Mouse (Mus musculus): ENCODE measurements around the gene Arrdc2. TPM values are rescaled to one million over a fixed set of nuclear protein-coding genes. Genes with fewer than 3 reads are reported as not detected.

Gene Arrdc2
- polyA plus RNA-seq, 1 experiment from 2014 or later: 8.0 TPM

DNA sequence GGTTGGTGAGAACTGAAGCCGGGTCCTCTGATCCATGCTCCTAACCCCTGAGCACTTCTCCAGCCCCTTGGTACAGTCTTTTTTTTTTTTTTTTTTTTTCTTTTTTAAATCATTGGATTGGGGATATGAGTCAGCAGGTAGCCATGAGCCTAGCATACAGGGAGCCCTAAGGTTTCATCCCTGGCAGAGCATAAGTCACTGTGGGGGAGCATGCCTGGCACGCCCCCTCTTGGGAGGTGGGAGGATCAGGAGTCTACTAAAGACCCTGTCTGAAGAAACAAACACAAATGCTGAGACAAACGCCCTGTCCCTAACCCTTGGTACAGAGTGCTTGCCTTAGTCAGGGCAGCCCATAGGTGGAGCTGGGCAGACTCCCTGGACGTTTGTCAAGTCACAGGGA lies 27.5 kb downstream of the Arrdc2 start:
- 45% methylated on average over 4 of the region's 4 CpGs for WGBS
- H3K4me2 ChIP-seq: no peak overlapping the region
- no peaks in the 10 kb centered on the region for H3K9me3 ChIP-seq
- no peak overlapping the region for H3K4me3 ChIP-seq
- peaks cover 5% of the 10 kb centered on the region for H3K4me1 ChIP-seq (replicated peaks)
- H3K27me3 ChIP-seq: peaks cover 10% of the 10 kb centered on the region
- H3K27ac ChIP-seq (replicated peaks): no peak overlapping the region
- H3K9ac ChIP-seq: no peak overlapping the region
- no peak for ATAC-seq (ENCODE audit: low FRiP score, low read depth)
- H3K36me3 ChIP-seq: no peaks in the 10 kb centered on the region

DNA sequence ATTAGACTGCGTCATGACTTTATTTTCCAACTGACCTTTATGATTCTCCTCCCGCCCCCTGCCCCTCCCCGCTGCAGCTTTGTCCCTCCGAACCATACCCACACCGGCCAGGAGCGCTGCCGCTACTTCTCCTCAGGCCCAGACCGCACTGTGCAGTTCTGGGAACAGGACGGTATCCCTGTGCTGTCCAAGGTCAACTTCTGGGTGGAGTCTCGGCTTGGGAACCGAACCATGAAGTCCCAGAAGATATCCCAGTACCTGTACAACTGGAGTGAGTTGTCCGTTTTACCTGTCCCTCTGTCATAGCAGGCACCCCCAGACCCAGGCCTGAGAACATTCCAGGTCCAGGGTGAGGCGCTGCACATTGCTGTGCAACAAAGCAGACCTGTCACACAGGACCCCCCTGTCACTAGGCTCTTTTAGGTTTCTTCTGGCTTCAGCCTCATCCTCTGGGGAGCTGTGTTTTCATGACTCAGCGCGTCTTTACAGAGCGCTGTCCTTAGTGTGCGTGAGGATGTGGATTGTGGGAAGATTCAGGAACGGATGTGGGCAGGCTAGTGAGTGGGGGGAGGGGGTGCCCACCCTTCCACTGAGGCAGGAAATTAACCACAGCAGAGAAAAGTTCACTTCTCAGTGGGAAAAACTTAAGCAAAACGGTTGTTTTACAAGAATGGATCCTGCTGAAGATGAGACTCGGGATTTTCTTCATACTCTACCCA lies 28.4 kb downstream of the Arrdc2 start:
- Histone ChIP-seq H3K9ac (no peak overlapping the region), H3K27me3 (peaks cover 8% of the 10 kb centered on the region; the same call in 1 of the 2 replicates), H3K9me3 (no peaks in the 10 kb centered on the region), H3K4me2 (no peak overlapping the region), H3K4me1 (replicated peaks) (no peaks in the 10 kb centered on the region), H3K4me3 (no peak overlapping the region), H3K36me3 (no peaks in the 10 kb centered on the region), H3K27ac (replicated peaks) (no peak overlapping the region)
- no peak for ATAC-seq (ENCODE audit: low FRiP score, low read depth)
- 78% methylated on average over 20 of the region's 20 CpGs for WGBS

DNA sequence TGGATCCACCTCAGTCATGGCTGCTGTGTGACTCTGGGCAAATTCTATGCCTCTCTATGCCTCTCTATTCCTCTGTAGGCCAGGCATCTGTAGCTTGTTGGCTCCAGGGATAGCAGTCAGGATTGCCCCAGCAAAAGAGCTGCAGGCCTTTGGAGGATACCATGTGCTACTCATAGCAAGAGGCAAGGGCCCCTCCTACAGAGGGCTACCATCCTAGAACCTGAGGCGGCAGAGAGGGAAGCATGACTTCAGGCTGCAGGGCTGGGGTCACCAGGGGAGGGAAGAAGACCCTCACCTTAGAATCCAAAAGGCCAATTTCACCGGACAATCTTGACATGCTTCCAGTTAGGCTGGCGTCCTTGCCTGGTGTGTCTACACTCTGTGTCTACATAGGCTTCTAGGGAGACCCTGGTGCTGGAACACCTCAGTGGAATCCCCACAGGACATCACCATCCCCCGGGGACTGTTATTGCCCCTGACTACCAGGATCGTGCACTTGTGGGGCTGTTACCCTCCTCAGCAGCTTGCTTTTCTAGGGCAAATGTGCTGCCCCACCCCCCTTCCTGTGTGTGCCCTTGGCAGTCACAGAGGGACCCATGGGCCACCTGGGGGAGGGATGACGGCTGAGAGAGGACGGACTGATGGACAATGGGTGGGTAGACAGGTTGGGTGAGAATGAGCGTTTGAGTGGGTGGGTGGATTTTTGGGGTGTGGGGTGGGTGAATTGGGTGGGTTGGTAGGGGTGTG lies 30.4 kb downstream of the Arrdc2 start:
- ATAC-seq (ENCODE audit: low FRiP score, low read depth): no peak
- Histone ChIP-seq H3K27ac (replicated peaks) (no peak overlapping the region), H3K4me1 (replicated peaks) (peaks cover 8% of the 10 kb centered on the region), H3K4me2 (no peak overlapping the region), H3K4me3 (no peak overlapping the region), H3K36me3 (no peaks in the 10 kb centered on the region), H3K9me3 (no peaks in the 10 kb centered on the region), H3K9ac (no peak overlapping the region), H3K27me3 (peaks cover 19% of the 10 kb centered on the region)
- 84% methylated on average over 8 of the region's 8 CpGs for WGBS

DNA sequence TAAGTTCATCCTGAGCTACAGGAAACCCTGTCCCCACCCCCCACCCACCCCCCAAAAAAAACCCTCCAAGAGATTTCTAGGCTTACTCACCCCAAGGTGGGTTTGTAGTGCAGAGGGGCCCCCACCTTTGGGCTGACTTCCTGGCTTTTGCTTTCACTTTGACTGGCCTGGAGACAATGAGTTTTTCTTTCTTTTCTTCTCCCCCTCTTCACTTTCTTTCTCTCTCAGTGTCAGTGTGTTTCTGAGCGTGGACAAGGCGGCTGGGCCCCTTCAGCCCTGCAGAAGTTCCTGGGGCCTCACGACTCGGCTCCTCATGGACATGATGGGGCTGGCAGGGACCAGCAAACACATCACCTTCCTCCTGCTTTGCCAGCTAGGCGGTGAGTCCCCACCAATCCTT lies 31.3 kb downstream of the Arrdc2 start, which contains the start of gene Il12rb1:
Gene Il12rb1, plus strand, starts transcription at position 211 of the 400 bp plus-strand sequence.
- H3K4me2 ChIP-seq: no peak within 1 kb of the TSS
- H3K4me1 ChIP-seq (replicated peaks): peaks cover 15% of the 10 kb centered on the region
- no peaks in the 10 kb centered on the region for H3K9me3 ChIP-seq
- peaks cover 27% of the 10 kb centered on the region for H3K27me3 ChIP-seq
- no peak within 1 kb of the TSS for H3K4me3 ChIP-seq
- H3K9ac ChIP-seq: no peak within 1 kb of the TSS
- 62% methylated on average over 5 of the region's 5 CpGs for WGBS
- ATAC-seq (ENCODE audit: low FRiP score, low read depth): no peak
- no peak within 1 kb of the TSS for H3K27ac ChIP-seq (replicated peaks)
- H3K36me3 ChIP-seq: no peaks in the 10 kb centered on the region

DNA sequence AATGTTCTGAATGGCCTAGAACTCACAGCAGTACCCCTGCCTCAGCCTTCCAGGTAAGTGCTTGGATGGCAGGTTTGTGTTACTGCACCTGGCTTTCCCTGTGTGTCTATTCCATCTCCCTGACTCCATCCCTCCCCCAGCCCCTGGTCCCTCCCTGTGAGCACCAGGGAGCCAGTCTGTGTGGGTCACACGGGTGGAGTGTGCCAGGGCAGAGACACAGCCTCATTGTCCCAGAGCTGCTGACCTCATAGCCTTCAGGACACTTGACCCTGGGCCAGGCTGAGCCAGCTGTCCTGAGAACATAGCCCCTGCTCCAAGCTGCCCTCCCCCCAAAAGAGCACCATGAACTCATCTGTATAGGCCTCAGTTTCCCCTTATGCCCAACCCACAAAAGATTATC lies 32.2 kb downstream of the Arrdc2 start:
- WGBS: 35% methylated on average over 1 of the region's 1 CpGs
- Histone ChIP-seq H3K9ac (no peak overlapping the region), H3K4me1 (replicated peaks) (peaks cover 15% of the 10 kb centered on the region), H3K4me3 (no peak overlapping the region), H3K9me3 (no peaks in the 10 kb centered on the region), H3K36me3 (no peaks in the 10 kb centered on the region), H3K4me2 (no peak overlapping the region), H3K27ac (replicated peaks) (no peak overlapping the region), H3K27me3 (peaks cover 37% of the 10 kb centered on the region)
- ATAC-seq (ENCODE audit: low FRiP score, low read depth): no peak

DNA sequence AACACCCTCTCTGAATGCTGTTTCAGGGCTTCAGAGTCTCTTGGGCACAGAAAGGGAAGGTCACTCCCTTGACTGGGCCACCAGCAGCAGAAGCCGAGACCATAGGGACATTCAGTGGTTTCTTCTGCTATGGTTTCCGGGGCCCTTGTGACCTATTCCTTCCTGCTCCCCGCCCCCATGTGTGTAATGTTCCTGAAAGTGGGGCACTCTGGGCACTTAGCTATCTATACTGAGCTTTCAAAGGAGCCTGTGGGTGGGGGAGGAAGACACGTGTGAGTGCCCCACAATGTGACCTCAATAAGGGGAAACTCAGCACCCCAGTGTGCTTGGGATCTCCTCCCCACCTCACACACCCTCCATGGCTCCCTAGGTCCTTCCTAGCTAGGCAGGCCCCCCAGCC lies 33.0 kb downstream of the Arrdc2 start:
- Histone ChIP-seq H3K9me3 (no peaks in the 10 kb centered on the region), H3K4me2 (no peak overlapping the region), H3K9ac (no peak overlapping the region), H3K4me3 (no peak overlapping the region), H3K36me3 (no peaks in the 10 kb centered on the region), H3K27ac (replicated peaks) (no peak overlapping the region), H3K4me1 (replicated peaks) (peaks cover 15% of the 10 kb centered on the region), H3K27me3 (peaks cover 43% of the 10 kb centered on the region)
- no peak for ATAC-seq (ENCODE audit: low FRiP score, low read depth)
- WGBS: 72% methylated on average over 4 of the region's 4 CpGs

DNA sequence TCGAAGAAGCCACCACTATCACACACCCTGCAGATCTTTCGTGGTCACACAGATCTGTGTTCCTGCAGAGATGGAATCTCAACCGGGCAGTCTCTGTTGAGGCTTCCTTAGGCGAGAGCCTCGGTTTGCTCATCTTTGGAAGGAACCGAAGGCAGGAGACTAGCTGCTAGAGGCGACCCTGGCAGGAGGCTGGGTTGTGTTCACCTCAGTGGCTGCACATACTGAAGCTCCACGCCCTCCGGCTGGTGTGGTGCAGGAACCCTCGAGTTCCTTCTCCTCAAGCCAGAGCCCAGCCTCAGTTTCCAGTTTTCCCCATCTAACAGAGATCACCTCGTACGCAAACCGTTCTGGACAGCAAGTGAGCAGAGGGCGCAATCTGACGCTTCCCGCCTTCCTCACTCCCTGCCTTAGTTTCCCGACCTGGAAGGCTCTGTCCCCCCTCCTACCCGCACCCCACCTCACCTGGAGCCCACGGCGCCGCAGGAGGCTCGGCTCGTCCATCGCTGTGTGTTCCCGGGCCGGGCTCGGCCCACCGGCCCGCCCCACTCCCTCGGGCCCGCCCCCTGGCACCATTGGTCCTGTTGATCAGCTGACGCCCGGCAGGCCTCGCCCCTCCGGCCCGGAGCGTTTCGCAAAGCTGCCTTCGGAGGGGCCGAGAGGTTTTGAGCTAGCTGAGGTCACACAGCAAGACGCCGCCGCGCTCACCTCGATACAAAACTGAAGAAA lies 34.9 kb downstream of the Arrdc2 start, which contains the start of gene Mast3:
Gene Mast3, minus strand, starts transcription at position 574 of the 726 bp plus-strand sequence.
- Histone ChIP-seq H3K4me1 (replicated peaks) (peaks cover 18% of the 10 kb centered on the region), H3K36me3 (no peaks in the 10 kb centered on the region), H3K27me3 (peaks cover 45% of the 10 kb centered on the region), H3K4me2 (peak within 1 kb of the TSS; percentile 89), H3K9me3 (no peaks in the 10 kb centered on the region), H3K27ac (replicated peaks) (no peak within 1 kb of the TSS), H3K9ac (peak within 1 kb of the TSS; percentile 40), H3K4me3 (peak within 1 kb of the TSS; percentile 54)
- under 1% methylated on average over 45 of the region's 45 CpGs for WGBS
- peak; percentile 84 for ATAC-seq (ENCODE audit: low FRiP score, low read depth)

DNA sequence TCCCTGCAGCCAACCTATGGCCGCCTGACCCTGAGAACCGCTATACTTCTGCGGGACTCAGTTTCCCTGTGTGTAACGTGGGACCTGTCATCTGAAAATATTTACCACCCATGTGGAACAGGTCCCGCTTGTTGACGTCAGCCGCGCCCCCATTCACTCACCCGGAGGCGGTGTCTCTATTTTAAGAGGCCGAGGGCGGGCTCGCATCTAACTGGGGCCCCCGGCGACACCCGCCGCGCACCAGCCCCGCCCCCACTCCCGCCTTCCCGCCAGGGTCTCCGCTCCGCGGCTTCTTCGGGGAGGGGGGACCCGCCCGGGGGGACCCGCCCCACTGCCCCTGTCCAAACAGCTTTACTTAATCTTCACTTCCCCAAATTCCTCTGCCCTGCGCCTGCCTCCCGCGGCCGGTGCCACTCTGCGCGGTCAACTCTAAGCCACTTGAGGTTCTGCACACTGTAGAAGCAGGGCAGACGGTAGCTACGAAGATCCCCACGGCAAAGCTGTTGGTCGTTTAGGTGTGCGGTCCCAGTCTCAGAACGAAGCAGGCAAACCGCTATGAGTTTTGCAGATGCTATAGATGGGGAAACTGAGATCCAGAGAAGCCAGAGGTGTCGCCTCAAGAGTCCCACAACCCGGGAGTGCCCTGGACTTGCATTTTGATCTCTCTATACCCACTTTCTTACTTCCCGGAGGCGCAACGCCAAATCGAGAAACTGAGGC lies 35.6 kb downstream of the Arrdc2 start:
- peaks cover 52% of the 10 kb centered on the region for H3K27me3 ChIP-seq

DNA sequence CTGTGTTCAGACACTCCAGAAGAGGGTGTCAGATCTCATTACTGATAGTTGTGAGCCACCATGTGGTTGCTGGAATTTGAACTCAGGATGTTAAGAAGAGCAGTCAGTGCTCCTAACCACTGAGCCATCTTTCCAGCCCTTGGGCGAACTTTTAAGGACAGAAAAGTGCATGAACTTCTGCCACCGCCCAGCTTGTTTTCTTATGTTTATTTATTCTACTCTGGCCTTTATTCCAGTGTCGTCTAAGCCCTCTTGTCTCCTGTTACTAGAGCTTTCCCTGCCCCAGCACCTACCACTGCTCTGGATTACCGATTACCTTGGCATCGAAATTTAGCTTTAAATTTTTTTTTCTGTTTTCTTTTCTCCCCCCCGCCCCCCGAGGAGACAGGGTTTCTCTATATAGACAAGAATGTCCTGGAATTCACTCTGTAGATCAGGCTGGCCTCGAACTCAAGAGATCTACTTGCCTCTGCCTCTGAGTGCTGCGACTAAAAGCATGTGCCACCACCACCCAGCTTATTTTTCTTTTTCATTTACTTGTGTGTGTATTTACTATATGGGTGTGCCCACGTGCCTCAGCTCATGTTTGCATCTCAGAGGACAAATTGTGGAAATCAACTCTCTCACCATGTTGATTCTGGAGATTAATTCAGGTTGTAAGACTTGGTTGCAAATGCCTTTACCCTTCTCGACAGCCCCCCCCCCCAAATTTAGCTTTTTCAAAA lies 36.6 kb downstream of the Arrdc2 start:
- Histone ChIP-seq H3K27me3 (peaks cover 55% of the 10 kb centered on the region), H3K9me3 (no peaks in the 10 kb centered on the region), H3K4me1 (replicated peaks) (peaks cover 26% of the 10 kb centered on the region), H3K4me3 (no peak overlapping the region), H3K36me3 (no peaks in the 10 kb centered on the region), H3K4me2 (no peak overlapping the region), H3K9ac (no peak overlapping the region), H3K27ac (replicated peaks) (no peak overlapping the region)
- no peak for ATAC-seq (ENCODE audit: low FRiP score, low read depth)
- WGBS: 74% methylated on average over 11 of the region's 11 CpGs

More for the DNA sequence above, 35.6 kb downstream of the Arrdc2 start:
- Histone ChIP-seq H3K36me3 (no peaks in the 10 kb centered on the region), H3K4me3 (peak overlapping the region; percentile 54), H3K4me2 (peak overlapping the region; percentile 89), H3K9ac (peak overlapping the region; percentile 40; the same call in 1 of the 2 replicates), H3K27ac (replicated peaks) (no peak overlapping the region), H3K9me3 (no peaks in the 10 kb centered on the region), H3K4me1 (replicated peaks) (peaks cover 18% of the 10 kb centered on the region)
- ATAC-seq (ENCODE audit: low FRiP score, low read depth): 0 out of 2 replicates have a peak, but pooled peaks have one; percentile 2
- WGBS: 3% methylated on average over 47 of the region's 47 CpGs

DNA sequence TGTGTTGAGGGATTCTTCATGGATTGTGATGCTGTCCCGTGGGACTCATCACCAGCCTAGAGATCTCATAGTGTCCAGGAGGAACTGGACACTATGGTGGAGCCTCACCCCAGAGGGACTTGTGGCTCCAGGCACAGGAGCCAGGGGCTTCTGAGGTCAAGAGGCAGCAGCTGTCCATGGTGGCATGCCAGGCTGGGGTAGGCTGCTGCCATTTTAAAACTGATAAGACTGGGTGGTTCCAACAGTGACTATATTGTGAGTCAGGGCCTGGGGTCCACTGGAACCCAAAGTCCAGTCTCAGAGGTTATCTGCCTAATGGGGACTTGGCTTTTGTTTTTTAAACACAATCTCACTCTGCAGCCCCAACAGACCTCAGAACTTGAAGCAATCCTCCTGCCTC lies 37.7 kb downstream of the Arrdc2 start:
- Histone ChIP-seq H3K27me3 (peaks cover 53% of the 10 kb centered on the region), H3K9ac (no peak overlapping the region)
- WGBS: 82% methylated on average over 1 of the region's 1 CpGs

DNA sequence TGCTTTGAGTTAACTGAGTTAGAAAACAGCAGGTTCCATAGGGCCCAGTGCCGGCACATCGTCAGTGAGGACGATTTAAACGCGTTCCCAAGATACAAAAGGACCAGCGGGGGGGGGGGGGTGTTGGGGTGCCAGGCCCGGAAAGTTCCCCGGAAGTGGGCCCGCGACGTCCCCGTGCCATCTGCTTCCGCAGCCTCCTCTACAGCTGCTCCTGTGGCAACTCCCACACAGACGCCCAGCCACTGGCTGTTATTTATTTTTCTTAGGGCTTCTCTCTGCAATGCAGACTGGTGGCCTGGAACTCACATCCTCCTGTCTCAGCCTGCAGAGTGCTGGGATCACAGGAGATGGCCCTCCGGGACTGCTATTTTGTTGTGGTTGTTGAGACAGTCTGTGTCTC lies 38.4 kb downstream of the Arrdc2 start:
- no peak overlapping the region for H3K4me3 ChIP-seq
- WGBS: 23% methylated on average over 15 of the region's 15 CpGs
- no peak overlapping the region for H3K9ac ChIP-seq
- no peak overlapping the region for H3K4me2 ChIP-seq
- peaks cover 37% of the 10 kb centered on the region for H3K4me1 ChIP-seq (replicated peaks)
- ATAC-seq (ENCODE audit: low FRiP score, low read depth): no peak
- no peaks in the 10 kb centered on the region for H3K36me3 ChIP-seq
- H3K27me3 ChIP-seq: peaks cover 49% of the 10 kb centered on the region
- no peaks in the 10 kb centered on the region for H3K9me3 ChIP-seq
- H3K27ac ChIP-seq (replicated peaks): no peak overlapping the region

More for the DNA sequence above, 37.7 kb downstream of the Arrdc2 start:
- no peaks in the 10 kb centered on the region for H3K36me3 ChIP-seq
- H3K9me3 ChIP-seq: no peaks in the 10 kb centered on the region
- no peak overlapping the region for H3K4me2 ChIP-seq
- H3K4me3 ChIP-seq: no peak overlapping the region
- no peak for ATAC-seq (ENCODE audit: low FRiP score, low read depth)
- H3K27ac ChIP-seq (replicated peaks): no peak overlapping the region
- H3K4me1 ChIP-seq (replicated peaks): peaks cover 31% of the 10 kb centered on the region

Measured in hindbrain, embryonic 15.5 days (tissue).